Mouse (Mus musculus): ENCODE results near the gene Vash1.

Gene Vash1

GRCm38 (mm10) chr12:86683698-86684097, 5.2 kb downstream of the Vash1 start:
- no peak for DNase-seq (ENCODE audit: low spot score in 2 of 2)

- DNase-seq (ENCODE audit: low spot score in 2 of 2) = no peak
Measured at GRCm38 (mm10) chr12:86685275-86685674, 6.8 kb downstream of the Vash1 start.

- no peak for DNase-seq (ENCODE audit: low spot score in 2 of 2)
Measured at GRCm38 (mm10) chr12:86686551-86687330, 8.2 kb downstream of the Vash1 start.

GRCm38 (mm10) chr12:86687445-86687955, 9.0 kb downstream of the Vash1 start:
- no peak for DNase-seq (ENCODE audit: low spot score in 2 of 2)

- DNase-seq (ENCODE audit: low spot score in 2 of 2) = no peak
Measured at GRCm38 (mm10) chr12:86687971-86688573, 9.6 kb downstream of the Vash1 start.

- DNase-seq (ENCODE audit: low spot score in 2 of 2) = no peak
Measured at GRCm38 (mm10) chr12:86688917-86689316, 10.4 kb downstream of the Vash1 start.

GRCm38 (mm10) chr12:86690700-86691485, 12.4 kb downstream of the Vash1 start:
- DNase-seq (ENCODE audit: low spot score in 2 of 2) = no peak

- no peak for DNase-seq (ENCODE audit: low spot score in 2 of 2)
Measured at GRCm38 (mm10) chr12:86692471-86693356, 14.2 kb downstream of the Vash1 start.

GRCm38 (mm10) chr12:86693389-86693788, 14.9 kb downstream of the Vash1 start:
- no peak for DNase-seq (ENCODE audit: low spot score in 2 of 2)

GRCm38 (mm10) chr12:86694441-86694840, 15.9 kb downstream of the Vash1 start:
- DNase-seq (ENCODE audit: low spot score in 2 of 2) = no peak

GRCm38 (mm10) chr12:86697996-86698395, 19.5 kb downstream of the Vash1 start:
- DNase-seq (ENCODE audit: low spot score in 2 of 2) = no peak

GRCm38 (mm10) chr12:86698537-86698936, 20.0 kb downstream of the Vash1 start:
- no peak for DNase-seq (ENCODE audit: low spot score in 2 of 2)

GRCm38 (mm10) chr12:86699965-86700926, 21.7 kb downstream of the Vash1 start:
- DNase-seq (ENCODE audit: low spot score in 2 of 2) = no peak

GRCm38 (mm10) chr12:86700927-86701310, 22.4 kb downstream of the Vash1 start:
- DNase-seq (ENCODE audit: low spot score in 2 of 2) = no peak

- DNase-seq (ENCODE audit: low spot score in 2 of 2) = no peak
Measured at GRCm38 (mm10) chr12:86701491-86701890, 23.0 kb downstream of the Vash1 start.

- no peak for DNase-seq (ENCODE audit: low spot score in 2 of 2)
Measured at GRCm38 (mm10) chr12:86702690-86703089, 24.2 kb downstream of the Vash1 start.

- DNase-seq (ENCODE audit: low spot score in 2 of 2) = no peak
Measured at GRCm38 (mm10) chr12:86705843-86706242, 27.3 kb downstream of the Vash1 start.

- no peak for DNase-seq (ENCODE audit: low spot score in 2 of 2)
Measured at GRCm38 (mm10) chr12:86714026-86714425, 35.5 kb downstream of the Vash1 start.

- peak; percentile 11 to 18 for DNase-seq (ENCODE audit: low spot score in 2 of 2)
Measured at GRCm38 (mm10) chr12:86715401-86715800, 36.9 kb downstream of the Vash1 start.

- no peak for DNase-seq (ENCODE audit: low spot score in 2 of 2)
Measured at GRCm38 (mm10) chr12:86716962-86717361, 38.5 kb downstream of the Vash1 start.

All from urinary bladder, adult 18-20 months (tissue).